Mouse (Mus musculus): ENCODE measurements around the gene Kirrel3.

Kirrel3 gene

GRCm38 (mm10) chr9:35056611-35057010 lies 570.9 kb downstream of the Kirrel3 start:
- DNase-seq (ENCODE audit: low read depth, low spot score) = no peak

- DNase-seq (ENCODE audit: low read depth, low spot score) = no peak
Measured at GRCm38 (mm10) chr9:35057631-35058030, 571.9 kb downstream of the Kirrel3 start.

GRCm38 (mm10) chr9:35058186-35058585 lies 572.5 kb downstream of the Kirrel3 start:
- DNase-seq (ENCODE audit: low read depth, low spot score) = no peak

GRCm38 (mm10) chr9:35058596-35059354 lies 573.1 kb downstream of the Kirrel3 start:
- DNase-seq (ENCODE audit: low read depth, low spot score) = no peak

- no peak for DNase-seq (ENCODE audit: low read depth, low spot score)
Measured at GRCm38 (mm10) chr9:35059881-35060280, 574.2 kb downstream of the Kirrel3 start.

GRCm38 (mm10) chr9:35061446-35061845 lies 575.8 kb downstream of the Kirrel3 start:
- no peak for DNase-seq (ENCODE audit: low read depth, low spot score)

All from ES-CJ7 (cell line).